Mouse (Mus musculus): ENCODE measurements around the gene Slco3a1. TPM values are rescaled to one million over a fixed set of nuclear protein-coding genes. Genes with fewer than 3 reads are reported as not detected.

The Slco3a1 gene
- total and polyA plus RNA-seq, 3 experiments, result 0.04 to 0.35 TPM; not detected in 1

DNA sequence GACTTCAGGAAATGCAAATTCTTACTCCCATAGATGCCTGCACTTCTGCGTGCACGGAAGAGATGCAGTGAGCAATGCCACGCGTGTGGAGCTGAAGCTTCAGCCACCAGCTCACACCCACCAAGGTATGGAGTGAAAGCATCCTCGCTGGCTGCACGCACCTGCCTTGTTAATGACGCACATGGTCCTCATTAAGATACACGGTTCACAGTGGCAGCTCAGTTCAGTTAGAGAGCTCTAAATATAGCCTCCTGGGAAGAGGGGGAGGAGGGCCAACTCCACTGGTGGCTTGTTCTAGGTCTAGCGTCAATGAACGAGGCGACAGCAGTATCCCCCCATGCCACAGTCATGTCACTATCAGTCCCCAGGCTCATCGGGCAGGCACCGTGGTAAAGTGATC, 132.6 kb downstream of the Slco3a1 start:
- Histone ChIP-seq H3K27ac (ENCODE audit: insufficient read depth, low read depth) (no peak overlapping the region), H3K4me2 (ENCODE audit: insufficient read depth, low read depth, poor library complexity, severe bottlenecking) (no peak overlapping the region), H3K4me3 (replicated peaks in 1 of 3; ENCODE audit: low read depth in 2 of 3, low read length in 2 of 3, poor library complexity in 1 of 3) (no peak overlapping the region), H3K36me3 (replicated peaks in 1 of 2; ENCODE audit: control insufficient read depth in 1 of 2, insufficient read depth in 1 of 2, low read length in 1 of 2) (no peaks in the 10 kb centered on the region), H3K4me1 (ENCODE audit: control insufficient read depth in 1 of 2, insufficient read depth in 2 of 2) (no peaks in the 10 kb centered on the region), H3K9ac (ENCODE audit: insufficient read depth, low read depth) (no peak overlapping the region), H3K27me3 (replicated peaks) (no peaks in the 10 kb centered on the region), H3K79me2 (replicated peaks; ENCODE audit: control insufficient read depth, extremely low read depth, insufficient read depth, poor library complexity, severe bottlenecking) (no peaks in the 10 kb centered on the region), H3K9me3 (replicated peaks; ENCODE audit: low read length) (peaks cover 26% of the 10 kb centered on the region)
- in situ Hi-C loops (cut with MboI; ENCODE audit: low pct_ligation_motif_present, low pct_unique_long_range_greater_than_20kb, low sequenced_read_pairs), result loop anchor here (10.0 kb wide), 1 partner anchor 283 kb away; no protein-coding TSS in a partner anchor
- dilution Hi-C loops (cut with MboI; ENCODE audit: extremely low pct_ligation_motif_present, extremely low pct_unique_long_range_greater_than_20kb, low sequenced_read_pairs), result no loop called here
- TF ChIP-seq NELFE (IDR thresholded peaks at IDR 0.05; ENCODE audit: low read depth, low read length) (no peak), E2F4 (IDR thresholded peaks at IDR 0.05; ENCODE audit: insufficient replicate concordance, low read depth, low read length) (no peak), ZNF384 (IDR thresholded peaks at IDR 0.05; ENCODE audit: low read depth, low read length) (no peak), CTCF (conservative IDR thresholded peaks at IDR 0.05 in 1 of 2, IDR thresholded peaks at IDR 0.05 in 1 of 2; ENCODE audit: low read depth in 2 of 2, low read length in 2 of 2) (no peak), POLR2AphosphoS2 (IDR thresholded peaks at IDR 0.05; ENCODE audit: low read depth, low read length) (no peak), JUN (IDR thresholded peaks at IDR 0.05; ENCODE audit: insufficient read depth, low read depth, low read length) (no peak), USF2 (conservative IDR thresholded peaks at IDR 0.05; ENCODE audit: low read depth, low read length) (no peak), TCF12 (IDR thresholded peaks at IDR 0.05; ENCODE audit: low read depth, low read length) (no peak), ZMIZ1 (IDR thresholded peaks at IDR 0.05; ENCODE audit: low read depth, low read length) (no peak), POLR2A (IDR thresholded peaks at IDR 0.05; ENCODE audit: low read depth, low read length) (no peak), SMC3 (IDR thresholded peaks at IDR 0.05; ENCODE audit: low read depth, low read length) (no peak), RAD21 (IDR thresholded peaks at IDR 0.05; ENCODE audit: low read depth, low read length) (no peak), EP300 (IDR thresholded peaks at IDR 0.05; ENCODE audit: low read length) (no peak), GABPA (IDR thresholded peaks at IDR 0.05; ENCODE audit: insufficient replicate concordance, low read depth, low read length) (no peak), MYC (IDR thresholded peaks at IDR 0.05; ENCODE audit: low read depth, low read length) (no peak), ETS1 (conservative IDR thresholded peaks at IDR 0.05; ENCODE audit: low read depth, low read length) (no peak)
- DNase-seq (ENCODE audit: extremely low read depth), result no peak

- dilution Hi-C loops (cut with MboI; ENCODE audit: extremely low pct_ligation_motif_present, extremely low pct_unique_long_range_greater_than_20kb, low sequenced_read_pairs), result no loop called here
- no peaks in the 10 kb centered on the region for H3K36me3 ChIP-seq (replicated peaks in 1 of 2; ENCODE audit: control insufficient read depth in 1 of 2, insufficient read depth in 1 of 2, low read length in 1 of 2)
- no peaks in the 10 kb centered on the region for H3K4me1 ChIP-seq (ENCODE audit: control insufficient read depth in 1 of 2, insufficient read depth in 2 of 2)
Observed at GRCm38 (mm10) chr7:74421591-74421990, 133.0 kb downstream of the Slco3a1 start.

More at GRCm38 (mm10) chr7:74421591-74421990, 133.0 kb downstream of the Slco3a1 start:
- no peaks in the 10 kb centered on the region for H3K79me2 ChIP-seq (replicated peaks; ENCODE audit: control insufficient read depth, extremely low read depth, insufficient read depth, poor library complexity, severe bottlenecking)
- no peak overlapping the region for H3K4me2 ChIP-seq (ENCODE audit: insufficient read depth, low read depth, poor library complexity, severe bottlenecking)
- peaks cover 26% of the 10 kb centered on the region for H3K9me3 ChIP-seq (replicated peaks; ENCODE audit: low read length)
- DNase-seq (ENCODE audit: extremely low read depth), result no peak
- no peak for TF ChIP-seq USF2 (conservative IDR thresholded peaks at IDR 0.05; ENCODE audit: low read depth, low read length)
- TF ChIP-seq POLR2A (IDR thresholded peaks at IDR 0.05; ENCODE audit: low read depth, low read length), result no peak
- TF ChIP-seq ELF1 (IDR thresholded peaks at IDR 0.05; ENCODE audit: low read depth, low read length), result no peak
- TF ChIP-seq POLR2AphosphoS2 (IDR thresholded peaks at IDR 0.05; ENCODE audit: low read depth, low read length), result no peak
- no peak for TF ChIP-seq ZMIZ1 (IDR thresholded peaks at IDR 0.05; ENCODE audit: low read depth, low read length)
- TF ChIP-seq RAD21 (IDR thresholded peaks at IDR 0.05; ENCODE audit: low read depth, low read length), result no peak
- TF ChIP-seq ETS1 (conservative IDR thresholded peaks at IDR 0.05; ENCODE audit: low read depth, low read length), result no peak
- TF ChIP-seq RCOR1 (conservative IDR thresholded peaks at IDR 0.05; ENCODE audit: low read depth, low read length), result no peak
- TF ChIP-seq ZKSCAN1 (IDR thresholded peaks at IDR 0.05; ENCODE audit: borderline replicate concordance, low read depth, low read length), result no peak
- TF ChIP-seq USF1 (IDR thresholded peaks at IDR 0.05; ENCODE audit: low read depth, low read length), result no peak
- TF ChIP-seq CTCF (conservative IDR thresholded peaks at IDR 0.05 in 1 of 2, IDR thresholded peaks at IDR 0.05 in 1 of 2; ENCODE audit: low read depth in 2 of 2, low read length in 2 of 2), result no peak
- no peak for TF ChIP-seq KAT2A (IDR thresholded peaks at IDR 0.05; ENCODE audit: insufficient replicate concordance, low read length)
- no peak for TF ChIP-seq JUND (conservative IDR thresholded peaks at IDR 0.05; ENCODE audit: low read depth, low read length)
- TF ChIP-seq MAZ (IDR thresholded peaks at IDR 0.05; ENCODE audit: low read depth, low read length), result no peak
- TF ChIP-seq SMC3 (IDR thresholded peaks at IDR 0.05; ENCODE audit: low read depth, low read length), result no peak
- no peak for TF ChIP-seq MAX (IDR thresholded peaks at IDR 0.05; ENCODE audit: low read length)
- TF ChIP-seq BHLHE40 (IDR thresholded peaks at IDR 0.05; ENCODE audit: low read depth, low read length), result no peak
- no peak for TF ChIP-seq ZC3H11A (IDR thresholded peaks at IDR 0.05; ENCODE audit: low read depth, low read length)
- H3K9ac ChIP-seq (ENCODE audit: insufficient read depth, low read depth), result no peak overlapping the region
- no peak overlapping the region for H3K27ac ChIP-seq (ENCODE audit: insufficient read depth, low read depth)
- no peaks in the 10 kb centered on the region for H3K27me3 ChIP-seq (replicated peaks)
- no peak overlapping the region for H3K4me3 ChIP-seq (replicated peaks in 1 of 3; ENCODE audit: low read depth in 2 of 3, low read length in 2 of 3, poor library complexity in 1 of 3)
- in situ Hi-C loops (cut with MboI; ENCODE audit: low pct_ligation_motif_present, low pct_unique_long_range_greater_than_20kb, low sequenced_read_pairs), result loop anchor here (10.0 kb wide), 1 partner anchor 283 kb away; no protein-coding TSS in a partner anchor
